Mouse (Mus musculus): Measurements from ENCODE around the gene Slc38a9.

DNA sequence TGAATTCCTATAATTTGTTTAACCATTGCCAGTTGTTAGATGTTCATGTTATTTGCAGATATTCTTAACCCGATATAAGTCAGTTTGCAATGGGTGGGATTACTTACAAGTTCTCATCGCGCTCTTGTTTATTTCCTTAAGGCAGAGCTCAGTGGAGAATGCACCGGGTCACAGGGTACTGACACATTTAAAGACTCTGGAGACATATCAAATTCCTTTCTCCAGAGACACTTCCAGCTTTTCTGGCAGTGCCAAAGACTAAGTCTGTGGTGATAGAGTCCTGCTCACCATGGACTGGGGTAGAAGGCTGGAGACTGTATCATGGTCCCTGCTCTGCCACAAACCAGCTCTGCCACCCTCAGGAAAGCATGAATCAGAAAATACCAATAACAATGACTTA, 102.0 kb downstream of the Slc38a9 start:
- no peak for TF ChIP-seq GATA1 (IDR thresholded peaks at IDR 0.05; ENCODE audit: borderline replicate concordance, low read length)
- no peak for TF ChIP-seq CTCF (IDR thresholded peaks at IDR 0.05; ENCODE audit: low read depth, low read length)
- TF ChIP-seq TAL1 (conservative IDR thresholded peaks at IDR 0.05; ENCODE audit: low read depth, low read length) = no peak
- no peak for TF ChIP-seq POLR2AphosphoS5 (IDR thresholded peaks at IDR 0.05; ENCODE audit: insufficient replicate concordance, low read depth, low read length)
- no peak for TF ChIP-seq GATA2 (IDR thresholded peaks at IDR 0.05; ENCODE audit: borderline replicate concordance, low read depth, low read length)
